Mouse (Mus musculus): Measurements from ENCODE around the gene Col15a1.
A peak's percentile ranks its signal among the peaks of the same experiment; 100 is the strongest.

The Col15a1 gene

DNA sequence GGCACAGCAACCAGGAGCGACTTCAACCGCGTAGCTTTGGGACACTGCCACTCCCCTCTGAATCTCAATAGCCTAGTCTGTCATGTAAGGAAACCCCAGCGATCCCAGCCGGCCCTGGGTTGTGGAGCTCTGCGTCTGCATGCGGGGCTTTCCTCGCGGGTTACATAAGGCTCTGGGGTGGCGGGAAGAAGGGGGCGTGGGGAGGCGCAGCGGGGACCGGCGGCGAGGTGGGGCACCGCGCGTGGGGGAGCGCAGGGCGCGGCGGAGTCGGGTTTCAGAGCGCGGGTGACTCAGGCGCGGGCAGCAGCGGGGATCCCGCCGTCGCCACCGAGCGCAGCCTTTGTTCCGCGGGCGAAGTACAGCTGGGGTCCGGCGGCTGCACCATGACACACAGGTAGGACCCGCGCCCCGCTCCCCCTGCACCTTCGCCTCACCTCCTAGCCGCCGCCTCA lies at the start of gene Col15a1:
Gene Col15a1 (plus strand): TSS at position 193 of the 452 bp plus-strand sequence.
- DNase-seq (ENCODE audit: low spot score in 2 of 2) = no peak

DNA sequence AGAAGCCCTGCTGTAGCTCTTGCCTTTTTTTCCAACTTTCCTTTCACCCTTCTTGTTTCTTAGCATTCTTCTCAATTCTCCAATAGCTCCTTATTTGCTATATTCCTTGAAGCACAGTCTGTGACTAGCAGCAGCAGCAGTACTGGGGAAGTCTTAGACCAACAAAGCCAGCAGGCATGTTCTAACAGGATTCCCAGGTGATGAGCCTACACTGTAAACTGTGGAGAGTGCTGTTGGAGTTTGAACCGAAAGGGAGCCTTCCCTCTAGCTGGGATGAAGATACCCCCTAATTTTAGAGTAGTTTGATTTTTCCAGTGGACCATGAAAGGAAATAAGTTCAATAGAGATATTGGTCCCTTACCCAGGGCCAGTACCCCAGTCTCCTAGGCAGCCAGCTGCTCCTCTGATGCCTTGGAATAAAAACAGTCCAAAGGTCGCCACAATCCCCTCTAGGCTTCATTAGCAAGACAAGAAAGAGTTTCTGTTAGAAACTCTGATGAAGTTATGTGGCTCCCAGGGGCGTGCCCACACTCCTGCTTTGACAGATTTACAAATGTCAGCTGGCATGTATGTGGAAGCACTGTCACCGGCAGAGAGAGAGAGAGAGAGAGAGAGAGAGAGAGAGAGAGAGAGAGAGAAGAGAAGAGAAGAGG lies 46.7 kb upstream of the Col15a1 start:
- no peak for DNase-seq (ENCODE audit: low spot score in 2 of 2)

DNA sequence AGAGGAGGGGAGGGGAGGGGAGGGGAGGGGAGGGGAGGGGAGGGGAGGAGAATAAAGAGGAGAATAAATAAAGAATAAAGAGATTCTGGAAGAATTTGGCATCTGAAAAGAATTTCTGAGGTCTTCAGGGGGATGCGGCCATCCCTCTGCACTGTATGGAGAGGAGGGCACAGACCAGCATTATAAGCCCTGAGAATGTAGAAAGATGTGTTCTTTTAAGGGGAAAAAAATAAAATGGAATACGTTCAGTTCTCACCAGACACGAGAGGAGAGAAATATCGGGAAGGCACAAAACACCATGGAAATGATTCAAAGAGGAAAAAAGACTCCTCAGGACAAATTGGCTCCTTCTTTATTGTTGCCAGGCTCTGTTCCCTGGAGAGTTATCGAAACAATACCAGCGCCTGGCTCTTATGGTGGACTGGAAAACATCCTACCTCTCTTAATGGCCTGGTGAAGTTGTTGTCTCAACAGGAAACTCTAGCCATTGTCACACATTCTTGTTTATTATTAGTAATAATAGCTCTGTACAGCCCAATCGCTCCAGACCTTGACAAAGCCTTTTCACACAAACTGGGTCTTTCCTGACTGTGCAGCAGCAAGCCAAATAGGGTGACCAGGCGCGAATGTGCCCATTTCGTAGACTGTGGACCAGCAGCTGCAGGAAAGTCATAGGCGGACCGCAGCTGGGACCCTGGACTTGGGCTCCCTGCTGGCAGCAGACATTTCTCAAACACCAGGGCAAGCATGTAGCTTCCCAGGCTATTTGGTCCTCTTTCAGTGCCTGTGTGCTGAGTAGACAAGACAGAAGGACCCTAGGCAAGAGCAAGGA lies 46.0 kb upstream of the Col15a1 start:
- DNase-seq (ENCODE audit: low spot score in 2 of 2) = no peak

DNA sequence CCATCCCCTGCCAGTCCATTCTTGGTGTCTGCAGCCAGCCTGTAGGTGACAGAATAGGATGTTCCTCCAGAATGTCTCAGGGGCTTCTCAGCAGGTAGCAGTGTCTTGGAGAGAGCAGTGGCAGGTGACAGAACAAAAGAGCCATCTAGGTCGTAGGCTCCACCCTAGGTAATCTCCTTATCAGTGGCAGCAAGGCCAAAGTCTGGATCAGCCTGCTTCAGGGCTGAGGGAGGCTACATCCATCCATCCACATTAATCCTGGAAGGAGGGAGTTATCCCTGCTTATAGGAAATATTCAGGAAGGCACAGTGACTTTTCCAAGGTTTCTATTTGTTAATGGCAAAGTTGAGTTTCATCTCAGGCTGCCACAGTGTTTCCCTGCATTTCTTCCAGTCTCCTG lies 35.6 kb upstream of the Col15a1 start:
- no peak for DNase-seq (ENCODE audit: low spot score in 2 of 2)

DNA sequence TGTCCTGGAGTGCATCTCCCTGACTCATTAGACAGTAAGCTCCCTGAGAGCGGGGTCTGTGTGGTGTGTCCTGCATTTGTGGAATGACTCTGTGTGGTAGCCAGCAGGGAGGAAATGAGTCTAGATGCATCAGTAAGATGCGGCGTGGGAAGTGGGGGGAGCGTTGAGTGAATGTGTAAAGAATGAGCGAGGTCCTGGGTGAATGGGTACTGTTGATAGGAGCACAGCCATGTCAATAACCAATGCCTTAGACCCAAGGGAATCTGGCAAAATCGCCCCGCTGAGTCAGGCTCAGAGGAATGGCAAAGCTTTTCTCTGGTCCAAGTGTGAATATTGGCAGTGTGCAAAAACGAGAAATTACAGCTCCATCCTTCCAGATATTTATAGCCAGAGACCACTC lies 30.9 kb upstream of the Col15a1 start:
- DNase-seq (ENCODE audit: low spot score in 2 of 2) = no peak

DNA sequence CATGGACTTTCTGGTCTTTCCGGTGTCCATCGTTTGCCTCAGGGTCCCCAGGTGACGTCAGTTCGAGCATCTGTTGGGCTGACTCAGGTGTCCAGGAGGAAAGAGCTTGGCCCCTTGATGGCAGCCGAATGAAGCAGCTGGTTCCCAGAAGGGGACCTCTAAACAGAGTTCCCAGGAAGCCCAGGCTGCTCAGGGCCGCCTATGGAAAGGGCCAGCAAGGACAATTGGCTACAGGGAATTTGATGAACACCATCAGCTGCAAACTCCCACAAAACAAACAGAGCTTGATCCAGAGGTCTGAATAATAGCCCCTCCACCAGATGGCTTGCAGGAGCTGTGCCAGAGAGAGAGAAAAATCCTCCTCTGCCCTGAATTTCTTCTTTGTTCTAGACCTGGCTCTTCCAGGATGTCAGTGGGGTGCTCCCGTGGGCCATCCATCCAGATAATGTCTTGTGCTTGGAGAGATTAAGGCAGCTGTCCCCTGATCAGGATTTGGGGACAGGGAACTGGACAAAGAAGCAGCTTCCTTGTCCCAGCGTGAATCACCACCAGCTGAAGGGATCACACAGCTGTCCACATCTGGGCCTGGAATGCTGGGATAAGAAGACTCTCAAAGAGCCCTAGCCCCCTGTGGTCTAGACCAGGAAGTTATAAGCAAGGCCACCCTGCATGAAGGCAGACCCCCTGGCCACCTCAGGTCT lies 29.6 kb upstream of the Col15a1 start:
- DNase-seq (ENCODE audit: low spot score in 2 of 2) = peak; percentile 40 to 43

DNA sequence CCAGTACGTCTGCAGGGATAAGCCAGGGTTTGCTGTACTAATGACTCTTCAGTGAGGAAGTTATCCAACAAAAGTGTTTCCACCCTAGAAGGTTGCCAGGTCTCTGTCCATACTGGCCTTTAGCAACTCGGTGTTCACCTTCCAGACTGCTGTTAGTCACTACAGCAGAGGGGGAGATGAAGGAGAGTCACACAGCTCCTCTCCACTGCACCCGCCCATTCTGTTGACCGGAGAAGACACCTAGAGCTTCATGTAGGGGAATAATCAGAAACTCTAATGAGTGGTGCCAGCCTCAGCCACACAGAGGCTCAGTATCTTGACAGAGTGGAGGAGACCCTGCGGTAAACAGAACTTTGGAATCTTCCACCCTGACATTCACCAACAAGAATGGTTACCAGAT lies 28.4 kb upstream of the Col15a1 start:
- no peak for DNase-seq (ENCODE audit: low spot score in 2 of 2)

DNA sequence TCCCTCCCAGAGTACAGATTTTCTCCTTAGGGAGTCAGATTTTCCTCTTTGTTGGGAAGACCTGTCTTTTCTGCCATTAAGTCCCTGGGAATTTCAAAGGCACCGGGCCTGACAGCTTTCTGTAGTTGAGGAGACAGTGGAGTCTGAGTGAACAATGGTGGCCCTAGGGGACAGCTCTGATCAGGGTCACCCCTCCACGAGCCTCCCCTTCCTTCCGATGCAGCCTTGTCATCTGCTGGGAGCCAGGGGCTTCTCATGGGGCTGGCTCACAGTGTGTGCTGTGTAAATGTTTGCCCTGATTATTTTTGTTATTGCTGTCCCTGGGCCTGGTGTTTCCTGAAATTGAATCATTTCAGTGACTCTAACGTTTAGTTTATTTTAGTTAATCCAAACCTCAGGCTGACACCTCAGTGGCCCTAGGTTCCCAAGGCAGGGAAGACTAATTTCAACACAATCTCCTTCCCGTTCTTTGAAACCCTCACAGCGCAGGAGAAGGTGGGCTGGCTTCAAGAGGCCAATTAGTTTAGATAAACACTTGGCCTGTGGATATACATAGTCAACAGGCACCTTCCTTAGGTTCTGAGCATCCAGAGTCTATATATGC lies 23.8 kb upstream of the Col15a1 start:
- DNase-seq (ENCODE audit: low spot score in 2 of 2) = no peak

DNA sequence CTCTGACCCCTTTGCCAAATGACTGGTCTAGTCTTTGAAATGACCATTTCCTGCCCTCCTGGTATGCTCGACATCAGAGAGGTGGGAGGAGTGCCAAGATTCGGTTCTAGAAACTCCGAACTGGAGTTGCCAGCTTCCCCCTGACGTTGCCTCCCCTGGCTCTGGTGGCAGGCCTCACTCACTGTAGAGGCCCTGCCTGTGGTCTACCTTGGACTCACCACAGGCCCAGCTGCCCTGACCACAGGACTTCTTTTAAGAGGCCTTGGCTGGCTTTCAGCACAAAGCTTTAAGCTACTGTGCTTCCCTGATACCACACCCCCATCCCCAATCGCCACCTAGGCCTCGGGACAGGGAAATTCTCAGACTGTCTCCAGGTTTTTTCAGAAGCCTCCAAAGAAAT lies 21.4 kb upstream of the Col15a1 start:
- DNase-seq (ENCODE audit: low spot score in 2 of 2) = peak in 1 of 2 experiments; percentile 35

DNA sequence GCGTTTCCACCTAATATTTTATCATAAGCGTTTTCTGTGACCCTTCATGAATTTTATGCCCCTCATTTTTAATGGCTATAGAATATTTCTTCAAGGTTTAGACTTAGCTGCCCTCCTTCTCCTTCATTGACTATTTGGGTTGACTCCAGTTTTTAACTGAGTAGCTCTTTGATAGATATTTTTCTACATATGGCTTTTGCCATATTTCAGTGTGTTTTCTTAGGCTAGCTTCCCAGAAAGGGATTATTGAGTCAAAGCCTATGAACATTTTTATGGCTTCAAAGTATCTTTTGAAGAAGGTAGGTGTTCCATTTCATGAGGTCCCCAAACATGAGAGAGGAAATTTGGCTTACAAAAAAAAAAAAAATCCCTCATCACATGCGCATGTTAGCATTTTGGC lies 11.8 kb upstream of the Col15a1 start:
- DNase-seq (ENCODE audit: low spot score in 2 of 2) = no peak

DNA sequence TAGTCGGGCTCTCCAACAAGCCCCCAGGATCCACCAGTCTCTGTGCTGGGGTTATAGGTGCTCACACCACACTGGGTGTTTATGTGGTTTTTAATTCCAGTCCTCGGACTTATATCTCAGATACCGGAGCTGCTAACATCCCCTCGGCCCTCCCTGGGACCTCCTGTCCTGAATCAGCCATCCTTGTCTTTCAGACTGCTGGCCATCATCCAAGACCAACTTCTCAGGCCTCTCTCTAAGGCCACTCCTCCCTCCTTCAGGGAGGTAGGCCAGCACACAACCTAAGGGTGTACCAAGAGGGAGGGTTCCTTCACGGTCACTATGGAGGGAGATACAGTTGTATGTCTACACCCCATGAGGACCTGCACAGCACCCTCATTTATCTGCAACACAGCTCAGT lies 4.3 kb upstream of the Col15a1 start:
- no peak for DNase-seq (ENCODE audit: low spot score in 2 of 2)

DNA sequence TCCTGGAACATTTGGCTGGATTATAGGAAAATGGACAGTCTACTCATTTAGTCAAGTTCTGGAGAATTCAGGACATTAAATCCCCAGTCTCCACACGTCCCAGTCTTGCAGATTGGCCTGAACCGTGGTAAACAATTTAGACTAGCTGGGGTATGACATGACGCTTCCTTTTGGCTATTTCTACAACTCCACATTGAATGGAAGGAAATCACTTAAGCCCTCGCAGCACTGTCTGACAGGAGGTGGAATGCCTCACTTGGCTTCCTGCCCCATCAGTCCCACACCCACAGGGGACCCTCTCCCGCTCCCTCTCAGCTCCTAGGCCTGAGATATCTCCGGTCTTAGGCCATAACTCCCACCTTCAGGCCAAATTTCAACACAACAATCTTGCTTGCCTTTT lies 2.1 kb upstream of the Col15a1 start:
- no peak for DNase-seq (ENCODE audit: low spot score in 2 of 2)

DNA sequence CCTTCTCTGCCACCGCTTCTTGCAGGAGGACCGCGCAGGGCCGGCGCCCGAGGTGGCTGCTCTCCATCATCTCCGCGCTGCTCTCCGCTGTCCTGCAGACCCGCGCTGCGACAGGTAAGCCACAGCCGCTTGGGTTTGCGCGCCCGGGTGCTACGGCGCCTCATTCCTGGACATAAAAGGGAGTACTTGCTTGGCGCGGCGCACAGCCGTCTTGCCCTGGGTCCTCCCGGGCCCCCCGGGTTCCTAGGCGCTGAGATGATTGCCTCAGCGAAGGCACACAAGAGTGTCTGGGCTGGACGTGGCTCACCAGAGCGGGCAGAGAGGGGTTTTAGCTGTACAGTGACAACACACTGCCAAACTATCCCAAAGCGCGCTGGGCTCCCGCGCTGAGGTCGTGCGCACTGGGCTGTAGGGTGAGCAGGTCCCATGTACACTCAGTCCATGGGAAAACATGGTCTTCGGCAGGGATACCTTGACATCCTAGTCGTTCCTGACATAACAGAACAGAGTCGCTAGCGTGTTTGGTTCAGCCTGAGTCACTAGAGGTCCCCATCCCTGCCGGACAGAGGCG lies 545 bp downstream of the Col15a1 start:
- DNase-seq (ENCODE audit: low spot score in 2 of 2) = no peak

DNA sequence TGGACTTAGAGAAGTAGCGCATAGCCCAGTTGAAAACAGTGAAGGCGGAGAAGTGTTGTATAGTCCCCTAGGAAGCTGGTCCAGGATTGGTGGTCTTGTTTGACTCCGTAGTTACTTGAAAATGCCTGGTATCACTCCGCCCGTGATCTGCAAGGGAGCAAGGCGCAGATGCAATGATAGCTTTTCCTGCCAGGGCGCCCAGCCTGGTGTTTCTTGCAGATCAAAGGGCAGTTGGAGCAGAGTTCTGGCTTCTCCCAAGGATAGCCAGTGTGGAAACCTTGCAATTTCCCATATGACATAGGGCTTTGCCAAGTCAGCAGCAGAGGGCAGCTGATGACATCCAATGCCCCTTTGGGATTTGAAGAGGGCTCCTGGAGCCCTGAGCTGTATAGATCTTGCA lies 1.5 kb downstream of the Col15a1 start:
- DNase-seq (ENCODE audit: low spot score in 2 of 2) = no peak

DNA sequence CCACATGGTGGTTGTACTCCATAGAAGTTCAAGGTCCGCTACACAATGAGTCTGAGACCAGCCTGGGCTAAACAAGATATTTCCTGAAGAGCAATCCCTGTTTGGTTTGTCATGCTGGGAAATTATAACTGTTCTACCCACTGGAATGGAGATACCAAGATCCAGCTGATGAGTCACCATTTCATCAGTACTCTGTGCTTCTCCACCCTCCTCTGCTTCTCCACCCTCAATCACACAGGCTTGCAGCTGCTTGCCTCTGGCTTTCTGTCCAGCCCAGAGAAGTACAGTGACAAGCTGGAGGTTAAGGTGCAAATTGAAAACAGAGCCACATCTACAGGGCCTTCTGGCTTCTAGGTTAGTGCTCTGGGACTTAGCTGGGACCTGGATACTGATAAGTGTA lies 10.9 kb downstream of the Col15a1 start:
- no peak for DNase-seq (ENCODE audit: low spot score in 2 of 2)

DNA sequence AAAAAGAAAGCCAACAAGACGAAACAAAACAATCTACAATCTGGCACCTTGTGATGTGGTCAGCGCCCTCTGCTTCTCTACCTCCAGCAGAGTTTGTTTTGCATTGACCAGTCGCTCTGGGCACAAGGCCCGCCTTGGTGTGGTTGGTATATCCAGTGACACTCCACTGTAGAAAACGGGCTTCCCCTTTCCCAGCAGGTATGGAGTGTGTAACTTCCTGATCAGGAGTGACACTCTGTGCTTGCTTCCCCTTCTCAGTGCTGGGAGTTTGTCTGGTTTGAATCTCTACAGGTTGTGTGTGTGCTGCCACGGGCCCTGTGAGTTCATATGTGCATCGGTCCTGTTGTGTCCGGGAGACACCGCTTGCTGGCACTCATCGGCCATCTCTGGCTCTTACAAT lies 11.4 kb downstream of the Col15a1 start:
- DNase-seq (ENCODE audit: low spot score in 2 of 2) = no peak

DNA sequence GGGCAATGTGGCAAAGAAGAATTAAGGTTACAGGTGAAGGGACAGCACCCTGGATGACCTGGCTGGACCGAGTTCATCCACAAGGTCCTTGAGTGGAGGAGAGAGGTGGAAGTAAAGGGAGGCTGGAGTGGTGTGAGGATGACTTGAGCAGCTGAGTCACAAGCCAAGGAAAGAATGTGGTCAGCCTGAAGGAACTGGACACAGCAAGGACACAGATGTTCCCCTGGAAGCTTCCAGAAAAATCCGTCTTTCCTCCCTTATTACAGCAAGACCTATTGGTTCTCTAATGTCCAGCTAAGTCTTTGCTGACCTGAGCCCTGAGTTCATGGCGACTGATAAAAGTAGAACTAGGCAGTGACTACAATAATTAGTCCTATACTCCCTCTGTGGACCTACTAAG lies 12.6 kb downstream of the Col15a1 start:
- no peak for DNase-seq (ENCODE audit: low spot score in 2 of 2)

DNA sequence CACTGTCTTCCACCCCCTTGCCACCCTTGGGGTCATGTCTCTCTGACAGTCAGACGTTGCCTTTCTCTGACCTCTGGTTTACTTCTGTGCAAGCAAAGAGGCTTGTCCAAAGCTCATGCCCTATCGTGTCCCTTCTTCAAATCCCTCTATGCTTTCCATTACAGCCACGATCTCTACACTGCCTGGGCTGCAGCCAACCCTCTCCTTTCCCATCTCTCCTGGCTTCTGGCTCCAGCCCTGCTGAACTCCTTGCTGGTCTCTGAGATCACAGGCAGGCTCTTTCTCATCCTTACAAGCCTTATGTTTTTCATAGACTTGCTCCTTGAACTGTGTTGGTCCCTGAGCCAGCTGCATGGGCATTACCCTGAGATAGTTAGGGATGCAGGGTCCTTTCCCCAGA lies 14.2 kb downstream of the Col15a1 start:
- DNase-seq (ENCODE audit: low spot score in 2 of 2) = no peak

DNA sequence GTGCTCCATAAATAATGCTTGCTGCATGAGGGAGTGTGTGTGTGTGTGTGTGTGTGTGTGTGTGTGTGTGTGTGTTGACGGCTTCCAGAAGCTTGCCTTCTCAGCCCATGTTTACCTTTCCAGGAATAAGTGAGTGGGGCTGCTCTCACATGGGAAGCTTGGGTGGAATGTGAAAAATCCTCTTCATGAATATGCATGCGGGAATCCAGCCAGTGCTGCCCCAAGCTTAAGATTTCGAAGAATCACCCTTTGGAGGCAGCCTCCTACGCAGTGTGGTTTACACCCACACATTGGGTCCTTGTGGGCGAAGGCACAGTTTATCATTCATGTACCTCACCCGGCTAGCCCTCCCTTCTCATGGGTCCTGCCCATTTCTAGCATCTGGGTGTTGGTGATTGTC lies 18.0 kb downstream of the Col15a1 start:
- peak; percentile 68 to 76 for DNase-seq (ENCODE audit: low spot score in 2 of 2)

DNA sequence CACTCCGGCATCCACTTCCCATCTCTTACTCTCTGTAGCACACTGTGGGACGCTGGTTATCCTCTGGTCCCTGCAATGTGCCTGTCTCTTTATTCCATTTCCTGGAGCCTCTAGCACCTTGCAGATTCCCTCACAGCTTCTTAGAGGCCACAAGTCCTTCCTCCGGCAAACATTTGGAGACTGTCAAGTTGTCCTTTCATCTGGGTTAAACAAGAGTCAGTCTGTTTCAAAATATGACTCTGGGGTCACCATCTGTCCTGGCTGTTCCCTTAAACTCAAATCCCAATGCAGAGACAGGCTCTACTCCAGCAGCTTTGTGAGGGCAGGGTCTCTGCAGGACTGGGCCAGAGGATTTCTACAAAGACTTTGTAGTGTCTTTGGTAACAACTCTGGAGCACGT lies 19.1 kb downstream of the Col15a1 start:
- DNase-seq (ENCODE audit: low spot score in 2 of 2) = no peak

DNA sequence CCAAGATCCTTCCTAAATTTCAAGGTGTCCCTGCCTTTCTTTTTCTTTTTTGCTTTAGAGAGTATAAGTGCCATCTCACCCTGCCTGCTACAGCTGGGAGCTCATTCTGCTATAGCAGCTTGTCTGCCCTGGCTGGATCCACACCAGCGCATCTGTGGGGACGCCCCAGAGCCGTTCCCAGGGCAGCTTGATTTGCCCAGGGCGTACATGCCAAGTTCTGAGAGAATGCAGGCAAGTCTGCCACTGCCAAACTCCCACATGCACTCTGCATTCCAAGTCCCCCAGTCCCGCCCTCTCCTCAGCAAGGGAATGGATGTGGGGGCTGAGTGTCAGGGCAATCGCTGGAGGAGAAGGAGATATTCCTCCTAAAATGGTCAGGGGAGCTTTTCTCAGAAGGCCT lies 19.8 kb downstream of the Col15a1 start:
- peak; percentile 88 to 90 for DNase-seq (ENCODE audit: low spot score in 2 of 2)

DNA sequence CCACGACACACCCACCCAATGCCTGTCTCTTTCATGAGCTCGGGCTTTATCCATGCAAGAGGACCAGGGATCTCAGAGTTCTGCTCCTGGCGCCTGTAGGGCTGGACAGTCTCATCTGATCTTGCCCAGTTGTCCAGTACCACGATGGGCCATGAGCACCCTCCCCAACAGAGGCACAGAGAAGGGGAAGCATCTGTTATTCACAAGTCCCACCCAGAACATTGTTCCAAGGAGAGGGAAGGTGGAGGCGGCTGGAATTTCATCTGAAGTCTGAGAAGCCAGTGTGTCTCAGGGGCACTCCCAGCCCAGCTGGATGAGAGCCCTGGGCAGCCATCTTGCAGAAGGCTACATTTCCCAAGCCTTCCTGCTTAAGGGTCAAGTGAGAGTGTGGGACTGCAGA lies 21.0 kb downstream of the Col15a1 start:
- no peak for DNase-seq (ENCODE audit: low spot score in 2 of 2)

All from right cerebral cortex, postnatal 10 days (tissue).